Mouse (Mus musculus): ENCODE data around the gene Aida.
A peak's percentile ranks its signal among the peaks of the same experiment; 100 is the strongest.
"Not testable (repeated sequence)": the region's sequence is repeated elsewhere in the genome, so short reads cannot be mapped to it uniquely, and the experiment has no call there.

Gene Aida

GRCm38 (mm10) chr1:183315783-183316182 is 19.4 kb downstream of the Aida start:
- no peak for DNase-seq (ENCODE audit: low spot score in 2 of 2)

DNA sequence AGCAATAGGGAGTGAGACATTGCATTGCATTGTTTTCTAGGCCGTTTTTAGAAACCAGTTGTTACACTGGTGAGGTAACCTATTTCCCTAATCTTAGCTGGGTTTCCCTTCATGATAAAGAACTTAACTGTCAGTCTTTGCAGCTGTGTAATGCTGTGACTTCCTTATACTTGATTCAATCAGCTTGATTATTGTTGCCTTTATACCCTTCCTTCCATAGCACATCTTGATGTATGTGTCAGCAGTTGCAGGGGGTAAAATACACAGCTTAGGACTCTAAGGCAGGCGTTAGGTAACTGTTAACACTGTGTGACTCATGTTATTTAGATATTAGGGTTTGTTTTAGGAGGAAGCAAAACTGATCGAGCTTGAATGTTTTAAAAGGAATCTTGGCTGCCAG is 24.3 kb downstream of the Aida start:
- no peak for DNase-seq (ENCODE audit: low spot score in 2 of 2)

- DNase-seq (ENCODE audit: low spot score in 2 of 2) = not testable (repeated sequence)
Measured at GRCm38 (mm10) chr1:183322496-183322895, 26.1 kb downstream of the Aida start.

GRCm38 (mm10) chr1:183323923-183324322 is 27.5 kb downstream of the Aida start:
- DNase-seq (ENCODE audit: low spot score in 2 of 2) = no peak

DNA sequence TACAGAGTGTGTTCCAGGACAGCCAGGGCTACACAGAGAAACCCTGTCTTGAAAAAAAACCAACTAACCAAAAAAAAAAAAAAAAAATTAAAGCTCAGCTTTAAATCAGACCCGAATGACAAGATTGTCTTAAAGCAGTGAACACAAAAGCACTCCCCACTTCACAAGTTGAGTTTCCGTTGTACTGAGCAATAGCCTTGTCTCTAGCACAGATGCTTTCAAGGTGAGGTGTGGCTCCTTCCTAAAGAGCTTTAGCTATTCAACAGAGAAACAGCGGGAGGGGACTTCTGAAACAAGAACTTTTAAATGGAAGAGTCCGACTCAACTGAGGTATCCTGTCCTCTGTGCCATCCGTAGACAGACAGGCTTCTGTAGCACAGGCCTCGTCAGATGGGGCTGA is 28.0 kb downstream of the Aida start:
- no peak for DNase-seq (ENCODE audit: low spot score in 2 of 2)

DNA sequence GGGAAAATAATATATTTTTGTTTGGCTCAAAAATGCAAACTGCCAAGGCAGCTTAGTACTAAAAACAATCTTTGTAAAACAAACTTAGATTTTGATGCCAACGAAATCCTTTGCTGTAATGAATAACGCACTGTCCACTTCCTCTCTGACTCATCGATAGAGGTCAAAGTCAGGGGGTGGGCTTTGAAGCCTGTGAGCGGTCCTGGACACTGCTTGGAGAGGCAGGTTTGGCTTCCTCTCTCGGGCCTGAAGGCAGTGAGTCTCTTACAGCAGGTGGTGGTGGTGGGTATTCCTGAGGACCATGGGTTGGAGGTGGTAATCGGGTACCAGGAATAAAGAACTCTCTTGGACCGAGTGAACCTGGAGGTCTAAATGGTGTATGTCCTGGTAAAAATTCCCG is 30.8 kb downstream of the Aida start:
- DNase-seq (ENCODE audit: low spot score in 2 of 2) = no peak

DNA sequence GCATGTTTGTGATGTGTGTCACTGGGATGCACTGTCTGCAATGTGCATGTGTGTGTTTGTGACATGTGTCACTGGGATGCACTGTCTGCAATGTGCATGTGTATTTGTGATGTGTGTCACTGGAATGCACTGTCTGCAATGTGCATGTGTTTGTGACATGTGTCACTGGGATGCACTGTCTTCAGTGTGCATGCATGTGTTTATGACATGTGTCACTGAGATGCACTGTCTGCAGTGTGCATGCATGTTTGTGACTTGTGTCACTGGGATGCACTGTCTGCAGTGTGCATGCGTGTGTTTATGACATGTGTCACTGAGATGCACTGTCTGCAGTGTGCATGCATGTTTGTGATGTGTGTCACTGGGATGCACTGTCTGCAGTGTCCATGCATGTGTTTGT is 46.5 kb downstream of the Aida start:
- DNase-seq (ENCODE audit: low spot score in 2 of 2) = not testable (repeated sequence)

DNA sequence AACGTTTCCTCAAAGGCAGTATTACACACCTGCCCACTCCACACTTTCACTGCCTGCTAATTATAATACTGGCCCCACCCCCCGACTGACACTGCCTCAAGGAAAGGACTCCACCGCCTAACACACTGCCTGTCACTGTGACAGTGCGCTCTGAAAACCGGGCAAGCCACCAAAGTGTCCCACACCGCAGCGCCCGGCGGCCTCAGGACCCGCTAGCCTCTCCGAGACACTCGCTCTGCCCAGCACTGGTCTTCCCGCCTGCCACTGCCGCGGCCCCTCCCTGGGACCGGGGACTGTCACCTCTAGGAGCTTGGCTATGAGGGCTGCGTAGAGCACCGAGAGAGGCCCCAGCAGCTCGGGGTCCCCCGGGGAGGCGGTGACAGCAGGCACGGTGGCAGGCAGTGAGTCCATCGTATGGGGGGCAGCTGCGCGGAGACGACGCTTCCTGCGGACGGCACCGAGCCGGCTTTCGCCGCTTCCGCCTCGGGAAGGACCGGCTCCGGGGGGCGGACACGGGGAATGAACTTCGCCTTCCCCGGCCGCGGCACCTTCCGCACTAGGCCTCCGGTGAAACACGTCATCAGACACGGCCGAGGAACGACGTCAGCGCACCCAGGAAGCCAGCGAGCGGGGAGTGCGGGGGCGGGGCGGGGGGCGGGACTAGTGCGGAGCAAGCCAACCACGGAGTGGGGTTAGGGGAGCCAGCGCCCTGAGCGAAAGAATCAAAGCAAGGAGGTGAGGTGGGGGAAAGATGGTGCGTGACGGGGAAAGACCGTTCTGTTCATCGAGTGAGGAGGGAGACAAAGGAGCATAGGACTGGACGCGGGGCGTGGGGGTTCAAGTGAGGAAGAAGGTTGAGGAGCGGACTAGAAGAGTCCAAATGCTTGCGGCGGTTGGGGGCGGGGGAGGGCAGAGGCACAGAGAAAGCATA is 48.8 kb downstream of the Aida start:
- peak; percentile 74 to 88 for DNase-seq (ENCODE audit: low spot score in 2 of 2)

DNA sequence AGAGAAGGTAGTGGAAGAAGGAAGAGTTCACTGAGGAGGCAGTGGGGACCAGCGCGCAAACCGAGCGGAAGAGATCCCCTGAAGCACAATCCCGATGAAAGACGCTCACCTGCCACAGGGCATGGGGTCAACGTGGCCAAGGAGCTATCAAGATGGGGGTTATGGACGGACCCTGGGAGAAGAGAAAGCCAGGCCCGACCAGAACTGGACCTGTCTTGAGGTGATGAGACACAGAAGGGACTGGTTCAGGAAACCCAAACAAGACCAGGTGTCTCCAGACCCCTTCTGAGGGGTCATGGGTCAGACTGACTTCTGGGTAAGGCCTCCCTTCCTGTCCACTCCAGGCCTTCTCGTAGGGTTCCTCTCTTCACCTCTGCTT is 49.4 kb downstream of the Aida start:
- DNase-seq (ENCODE audit: low spot score in 2 of 2) = no peak

- DNase-seq (ENCODE audit: low spot score in 2 of 2) = peak in 1 of 2 experiments; percentile 61
Measured at GRCm38 (mm10) chr1:183349840-183350239, 53.5 kb downstream of the Aida start.

DNA sequence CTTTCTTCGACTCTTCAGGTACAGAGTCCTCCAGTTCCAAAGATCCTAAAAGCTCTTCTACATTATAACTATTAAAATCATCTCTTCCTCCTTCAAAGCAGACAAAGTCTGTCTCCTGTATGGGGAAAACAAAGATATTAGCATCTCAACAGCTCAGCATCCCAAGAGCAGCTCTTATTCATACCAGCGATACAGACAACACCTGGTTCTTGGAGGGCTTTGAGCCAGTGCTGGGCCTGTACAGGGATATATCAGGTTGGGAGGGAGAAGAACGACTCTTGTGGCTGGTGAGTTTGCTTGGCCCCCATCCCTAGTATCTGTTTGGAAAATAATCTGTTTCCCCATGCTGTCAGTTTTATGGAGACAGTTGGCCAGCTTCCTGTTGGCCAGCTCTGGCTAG is 62.5 kb downstream of the Aida start:
- DNase-seq (ENCODE audit: low spot score in 2 of 2) = no peak

DNA sequence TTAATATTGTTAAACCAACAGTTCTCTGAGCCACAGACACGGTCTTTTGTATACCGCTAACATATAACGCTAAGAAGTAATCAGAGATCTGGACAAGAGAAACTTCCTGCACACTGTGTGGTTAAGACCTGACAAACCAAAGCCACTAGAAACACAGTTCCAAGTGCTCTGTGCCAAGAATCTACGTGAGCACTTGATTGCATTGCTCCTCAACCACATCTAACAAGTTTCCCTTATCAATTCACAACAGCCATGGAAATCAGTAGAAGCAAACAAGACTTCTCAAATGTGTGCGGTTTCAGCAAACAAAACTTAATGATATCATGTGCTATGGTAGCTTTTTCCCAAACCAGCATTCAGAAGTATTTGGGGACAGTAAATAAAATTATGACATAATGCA is 65.9 kb downstream of the Aida start:
- no peak for DNase-seq (ENCODE audit: low spot score in 2 of 2)

DNA sequence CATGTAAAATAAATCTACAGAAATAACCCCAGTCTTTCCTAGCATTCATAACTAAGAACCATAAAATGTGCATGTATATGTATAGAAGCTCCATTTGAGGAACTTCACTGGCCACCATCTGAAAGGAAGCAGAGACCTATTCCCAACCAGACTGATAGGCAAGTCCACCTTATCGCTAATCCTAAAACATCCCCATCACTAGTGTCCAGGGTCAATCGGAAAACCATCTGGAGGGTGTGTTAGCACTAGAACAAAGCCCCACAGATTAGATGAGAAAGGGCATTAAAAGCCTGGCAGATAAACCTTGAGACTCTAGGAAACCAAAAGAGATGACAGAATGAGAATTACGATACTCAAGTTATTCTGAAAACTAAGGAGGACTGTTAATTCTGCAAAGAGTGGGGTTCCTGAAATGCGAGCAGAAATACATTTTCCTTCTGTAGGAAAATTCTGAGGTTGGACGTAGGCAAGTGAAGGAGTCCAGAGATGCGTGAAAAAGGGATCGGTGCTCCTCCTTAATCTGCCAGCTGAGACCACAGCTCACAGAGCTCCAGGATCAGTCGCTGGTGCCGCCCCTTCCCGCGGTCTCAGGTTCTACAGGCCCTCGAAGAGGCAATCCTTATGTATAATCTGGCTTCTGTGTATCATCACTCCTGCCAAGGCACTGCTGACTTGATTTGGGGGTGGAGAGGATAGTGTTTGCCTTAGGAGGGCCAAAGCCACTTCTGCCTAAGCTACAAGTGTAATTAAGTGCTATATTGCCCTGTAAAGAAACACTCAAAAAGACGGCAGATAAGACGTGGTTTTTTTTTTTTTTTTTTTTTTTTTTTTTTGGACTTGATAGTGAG is 66.6 kb downstream of the Aida start:
- DNase-seq (ENCODE audit: low spot score in 2 of 2) = no peak

- no peak for DNase-seq (ENCODE audit: low spot score in 2 of 2)
Measured at GRCm38 (mm10) chr1:183363577-183363867, 67.1 kb downstream of the Aida start.

- no peak for DNase-seq (ENCODE audit: low spot score in 2 of 2)
Measured at GRCm38 (mm10) chr1:183366361-183366760, 70.0 kb downstream of the Aida start.

DNA sequence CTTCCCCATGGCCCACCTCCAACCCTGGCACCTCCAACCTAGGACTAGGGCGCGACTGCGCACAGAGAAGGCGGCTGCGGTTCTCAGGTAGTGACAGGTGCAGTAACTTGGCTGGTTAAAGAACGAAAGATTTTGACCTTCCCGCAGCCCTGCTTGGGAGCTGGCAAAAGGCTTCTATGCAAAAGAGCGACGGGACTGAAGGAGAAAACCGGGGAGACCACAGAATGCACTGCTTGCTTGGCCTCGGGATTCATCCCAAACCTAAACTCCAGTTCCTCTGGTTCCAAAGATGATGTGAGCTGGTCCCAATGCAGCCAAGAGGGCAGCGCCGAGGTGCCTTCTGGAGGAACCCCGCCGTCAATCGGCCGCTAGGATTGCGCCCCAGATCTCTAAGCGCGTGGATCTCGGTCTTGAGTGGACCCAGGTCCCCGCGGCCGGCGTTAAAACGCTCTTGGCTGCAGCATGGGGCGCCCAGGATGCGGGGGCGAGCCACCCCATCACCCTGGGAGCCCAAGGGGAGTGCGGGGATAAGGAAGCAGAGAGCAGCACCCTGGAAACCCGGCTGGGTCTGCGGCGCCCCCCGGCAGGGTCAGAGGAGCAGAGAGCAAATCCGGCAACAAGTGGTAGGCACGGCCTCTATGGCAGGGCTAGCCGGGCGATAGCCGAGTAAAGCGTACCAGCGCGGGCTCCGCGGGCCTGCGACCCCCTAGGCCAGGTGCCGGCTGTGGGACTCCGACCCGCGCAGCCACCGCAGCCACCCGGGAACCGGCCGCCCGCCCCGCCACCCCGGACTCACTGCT is 72.4 kb downstream of the Aida start:
- no peak for DNase-seq (ENCODE audit: low spot score in 2 of 2)

GRCm38 (mm10) chr1:183369427-183370014 is 73.1 kb downstream of the Aida start, which contains the start of gene Mia3:
Gene Mia3, minus strand, starts transcription at chr1:183369553.
- DNase-seq (ENCODE audit: low spot score in 2 of 2) = peak; percentile 93 to 96

DNA sequence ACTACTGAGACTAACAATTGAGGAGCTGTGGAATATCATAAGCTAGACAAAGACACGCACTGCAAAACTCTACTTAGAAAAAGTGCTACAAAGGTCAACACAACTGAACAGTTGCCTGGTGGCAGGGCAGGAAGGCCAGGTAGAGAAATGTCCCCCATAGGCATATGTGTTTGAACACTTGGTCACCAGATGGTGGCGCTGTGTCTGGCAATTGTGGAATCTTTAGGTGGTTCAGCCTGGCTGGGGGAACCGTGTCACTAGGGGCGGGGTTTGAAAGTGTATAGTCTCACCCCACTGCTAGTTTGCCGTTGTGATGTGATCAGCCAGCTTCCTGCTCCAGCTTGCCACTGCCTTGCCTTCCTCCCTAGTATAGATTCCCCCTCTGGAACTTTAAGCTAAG is 78.3 kb downstream of the Aida start:
- DNase-seq (ENCODE audit: low spot score in 2 of 2) = no peak

Data from urinary bladder, postnatal 4 days (tissue).